Mouse (Mus musculus): ENCODE results near the gene Hist1h3c. TPM values are rescaled to one million over a fixed set of nuclear protein-coding genes. Genes with fewer than 3 reads are reported as not detected.
"Not testable (repeated sequence)": the region's sequence is repeated elsewhere in the genome, so short reads cannot be mapped to it uniquely, and the experiment has no call there.

Hist1h3c gene
- polyA plus RNA-seq, 1 experiment = 62.6 TPM

DNA sequence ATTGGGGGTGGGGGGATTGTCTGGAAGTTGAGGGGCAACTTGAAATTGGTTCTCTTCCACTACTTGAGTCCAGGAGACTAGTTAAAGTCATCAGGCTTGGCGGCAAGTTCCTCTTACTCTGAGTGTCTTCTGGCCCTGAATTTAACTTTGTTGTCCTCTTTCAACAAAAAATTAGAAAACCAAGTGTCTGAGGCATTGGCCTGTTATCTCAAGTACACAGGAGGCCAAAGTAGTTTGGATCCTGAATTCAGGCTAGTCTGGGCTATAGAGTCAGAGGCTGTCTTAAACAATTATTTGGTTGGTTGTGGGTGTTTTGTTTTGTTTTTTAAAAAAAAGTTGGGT, 19.7 kb upstream of the Hist1h3c start:
- TF ChIP-seq CTCF (IDR thresholded peaks at IDR 0.05; ENCODE audit: control insufficient read depth, insufficient read depth, low read length) = no peak
- TF ChIP-seq POLR2A (IDR thresholded peaks at IDR 0.05; ENCODE audit: borderline replicate concordance, control insufficient read depth, low read depth, low read length) = no peak
- 32% methylated on average over 1 of the region's 1 CpGs for WGBS
- Histone ChIP-seq H3K4me1 (ENCODE audit: control insufficient read depth, insufficient read depth, low read length) (peaks cover 2% of the 10 kb centered on the region; the same call in 1 of the 2 replicates), H3K4me3 (replicated peaks; ENCODE audit: control insufficient read depth, low read depth, low read length) (no peak overlapping the region), H3K27ac (ENCODE audit: control insufficient read depth, insufficient read depth, low read depth, low read length, poor library complexity) (peak overlapping the region; percentile 62; the same call in 1 of the 2 replicates)

- 47% methylated on average over 12 of the region's 12 CpGs for WGBS
- peak overlapping the region; percentile 94 for H3K27ac ChIP-seq (ENCODE audit: control insufficient read depth, insufficient read depth, low read depth, low read length, poor library complexity)
- H3K4me1 ChIP-seq (ENCODE audit: control insufficient read depth, insufficient read depth, low read length) = peaks cover 2% of the 10 kb centered on the region; the same call in 1 of the 2 replicates
- peak overlapping the region; percentile 71 for H3K4me3 ChIP-seq (replicated peaks; ENCODE audit: control insufficient read depth, low read depth, low read length)
- TF ChIP-seq CTCF (IDR thresholded peaks at IDR 0.05; ENCODE audit: control insufficient read depth, insufficient read depth, low read length) (no peak), POLR2A (IDR thresholded peaks at IDR 0.05; ENCODE audit: borderline replicate concordance, control insufficient read depth, low read depth, low read length) (no peak)
These were observed 19.1 kb upstream of the Hist1h3c start for GRCm38 (mm10) chr13:23764324-23765171.

GRCm38 (mm10) chr13:23763586-23764323, 18.4 kb upstream of the Hist1h3c start, which contains the start of gene Hist1h1a:
Hist1h1a (plus strand) TSS chr13:23763666.
- Histone ChIP-seq H3K4me1 (ENCODE audit: control insufficient read depth, insufficient read depth, low read length) (peaks cover under 1% of the 10 kb centered on the region; the same call in 1 of the 2 replicates), H3K27ac (ENCODE audit: control insufficient read depth, insufficient read depth, low read depth, low read length, poor library complexity) (peak within 1 kb of the TSS; percentile 94), H3K4me3 (replicated peaks; ENCODE audit: control insufficient read depth, low read depth, low read length) (peak within 1 kb of the TSS; percentile 71)
- 3% methylated on average over 34 of the region's 34 CpGs for WGBS
- TF ChIP-seq POLR2A (IDR thresholded peaks at IDR 0.05; ENCODE audit: borderline replicate concordance, control insufficient read depth, low read depth, low read length) (peak; percentile 84), CTCF (IDR thresholded peaks at IDR 0.05; ENCODE audit: control insufficient read depth, insufficient read depth, low read length) (no peak)

DNA sequence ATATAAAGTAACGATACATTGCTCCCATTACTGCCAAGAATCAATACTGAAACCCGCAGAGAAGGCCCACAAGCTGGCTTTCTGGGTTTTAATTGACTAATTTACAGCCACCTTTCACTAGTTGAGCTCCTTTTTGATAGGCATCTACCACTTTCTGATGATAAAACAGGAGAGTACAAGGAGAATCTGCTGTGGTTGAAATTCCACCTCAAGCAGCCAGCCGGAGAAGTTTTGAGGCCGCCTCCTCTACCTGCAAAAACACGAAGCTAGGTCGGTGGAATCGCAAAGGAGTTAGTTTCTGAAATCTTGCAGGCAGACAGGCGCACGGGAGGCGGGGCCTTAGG, 17.8 kb upstream of the Hist1h3c start:
- Histone ChIP-seq H3K27ac (ENCODE audit: control insufficient read depth, insufficient read depth, low read depth, low read length, poor library complexity) (peak overlapping the region; percentile 75), H3K4me1 (ENCODE audit: control insufficient read depth, insufficient read depth, low read length) (no peaks in the 10 kb centered on the region), H3K4me3 (replicated peaks; ENCODE audit: control insufficient read depth, low read depth, low read length) (peak overlapping the region; percentile 33)
- 2% methylated on average over 10 of the region's 10 CpGs for WGBS
- TF ChIP-seq CTCF (IDR thresholded peaks at IDR 0.05; ENCODE audit: control insufficient read depth, insufficient read depth, low read length) (no peak), POLR2A (IDR thresholded peaks at IDR 0.05; ENCODE audit: borderline replicate concordance, control insufficient read depth, low read depth, low read length) (no peak)

- H3K27ac ChIP-seq (ENCODE audit: control insufficient read depth, insufficient read depth, low read depth, low read length, poor library complexity) = peak within 1 kb of the TSS; percentile 99
- WGBS = under 1% methylated on average over 38 of the region's 52 CpGs
- H3K4me3 ChIP-seq (replicated peaks; ENCODE audit: control insufficient read depth, low read depth, low read length) = peak within 1 kb of the TSS; percentile 66
- TF ChIP-seq POLR2A (IDR thresholded peaks at IDR 0.05; ENCODE audit: borderline replicate concordance, control insufficient read depth, low read depth, low read length) = peak; percentile 96
- H3K4me1 ChIP-seq (ENCODE audit: control insufficient read depth, insufficient read depth, low read length) = not testable (repeated sequence)
These were observed 16.7 kb upstream of the Hist1h3c start, which contains the start of gene Hist1h3a for GRCm38 (mm10) chr13:23761871-23762821. Hist1h3a (minus strand) TSS chr13:23762386.

DNA sequence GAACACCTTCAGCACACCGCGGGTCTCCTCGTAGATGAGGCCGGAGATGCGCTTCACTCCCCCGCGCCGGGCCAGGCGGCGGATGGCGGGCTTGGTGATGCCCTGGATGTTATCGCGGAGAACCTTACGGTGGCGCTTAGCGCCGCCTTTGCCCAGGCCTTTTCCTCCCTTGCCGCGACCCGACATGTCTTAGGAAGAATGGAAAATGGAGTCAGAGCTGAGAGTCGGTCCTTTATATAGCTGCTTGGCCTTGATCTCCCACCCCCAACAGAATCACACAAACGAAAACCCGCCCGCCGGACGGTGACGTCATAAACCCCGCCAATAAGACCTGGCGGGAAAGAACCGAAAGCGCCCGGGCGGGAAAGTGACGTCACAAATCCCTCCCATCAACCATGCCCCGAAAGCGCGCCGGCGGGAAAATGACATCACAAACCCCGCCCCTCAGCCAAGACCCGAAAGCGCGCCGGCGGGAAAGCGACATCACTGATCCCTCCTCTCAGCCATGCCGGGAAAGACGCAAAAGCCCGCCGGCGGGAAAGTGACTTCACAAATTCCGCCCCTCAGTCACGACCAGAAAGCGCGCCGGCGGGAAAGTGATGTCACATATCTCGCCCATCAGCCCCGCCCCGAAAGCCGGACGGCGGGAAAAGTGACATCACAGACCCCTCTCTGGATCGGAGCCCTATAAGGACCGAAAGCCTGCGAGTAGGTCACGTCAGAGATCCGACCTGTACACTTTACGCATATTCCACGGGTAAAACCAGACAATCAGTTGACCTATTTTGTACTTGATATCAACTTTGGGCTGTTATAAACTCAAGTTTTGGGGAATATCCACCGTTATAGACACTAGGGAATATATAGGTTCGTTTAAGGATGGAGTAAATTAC, 15.8 kb upstream of the Hist1h3c start, which contains the start of gene Hist1h4a:
Hist1h4a (minus strand) TSS at position 259 of the 893 bp plus-strand sequence.
- under 1% methylated on average over 67 of the region's 72 CpGs for WGBS
- TF ChIP-seq POLR2A (IDR thresholded peaks at IDR 0.05; ENCODE audit: borderline replicate concordance, control insufficient read depth, low read depth, low read length) (peak; percentile 93), CTCF (IDR thresholded peaks at IDR 0.05; ENCODE audit: control insufficient read depth, insufficient read depth, low read length) (no peak)
- H3K4me3 ChIP-seq (replicated peaks; ENCODE audit: control insufficient read depth, low read depth, low read length) = peak within 1 kb of the TSS; percentile 66
- H3K4me1 ChIP-seq (ENCODE audit: control insufficient read depth, insufficient read depth, low read length) = no peaks in the 10 kb centered on the region; the same call in 1 of the 2 replicates
- H3K27ac ChIP-seq (ENCODE audit: control insufficient read depth, insufficient read depth, low read depth, low read length, poor library complexity) = peak within 1 kb of the TSS; percentile 99

All from bone marrow, adult 2 months (tissue).